Mouse (Mus musculus): ENCODE data around the gene Btf3. TPM values are rescaled to one million over a fixed set of nuclear protein-coding genes. Genes with fewer than 3 reads are reported as not detected.

Btf3 gene
- polyA plus RNA-seq (2015; fragmentation: Nextera tagmentation; extraction: Ambion mirVana): 426 and 445 TPM in 2 replicates

- ATAC-seq (replicated peaks): peak; percentile 95
- H3K27ac ChIP-seq: peak within 1 kb of the TSS; percentile 81
- no peaks in the 10 kb centered on the region for H3K27me3 ChIP-seq (replicated peaks)
- peak within 1 kb of the TSS; percentile 63 for H3K4me2 ChIP-seq
- no peaks in the 10 kb centered on the region for H3K9me3 ChIP-seq
- peaks cover 25% of the 10 kb centered on the region for H3K4me1 ChIP-seq
- H3K36me3 ChIP-seq (replicated peaks): peaks cover 12% of the 10 kb centered on the region; the same call in 1 of the 2 replicates
- H3K9ac ChIP-seq: peak within 1 kb of the TSS; percentile 73
- peak within 1 kb of the TSS; percentile 70 for H3K4me3 ChIP-seq
- WGBS: under 1% methylated on average over 90 of the region's 90 CpGs
These were observed at the start of gene Btf3 for GRCm38 (mm10) chr13:98316480-98317245. Gene Btf3, minus strand, starts transcription at chr13:98317006.

GRCm38 (mm10) chr13:98365766-98366421 lies 49.1 kb upstream of the Btf3 start:
- peak; percentile 20; the same call in 1 of the 2 replicates for ATAC-seq (replicated peaks)
- under 1% methylated on average over 52 of the region's 52 CpGs for WGBS
- no peak overlapping the region for H3K27ac ChIP-seq
- H3K4me2 ChIP-seq: peak overlapping the region; percentile 40
- H3K9ac ChIP-seq: no peak overlapping the region
- H3K9me3 ChIP-seq: no peaks in the 10 kb centered on the region
- peaks cover 9% of the 10 kb centered on the region for H3K4me1 ChIP-seq
- H3K4me3 ChIP-seq: peak overlapping the region; percentile 11
- no peaks in the 10 kb centered on the region for H3K36me3 ChIP-seq (replicated peaks)
- peaks cover 87% of the 10 kb centered on the region for H3K27me3 ChIP-seq (replicated peaks)

GRCm38 (mm10) chr13:98365081-98365480 lies 48.3 kb upstream of the Btf3 start:
- Histone ChIP-seq H3K27me3 (replicated peaks) (peaks cover 89% of the 10 kb centered on the region), H3K9ac (no peak overlapping the region), H3K4me1 (peaks cover 9% of the 10 kb centered on the region), H3K9me3 (no peaks in the 10 kb centered on the region), H3K36me3 (replicated peaks) (no peaks in the 10 kb centered on the region), H3K4me2 (no peak overlapping the region), H3K27ac (no peak overlapping the region), H3K4me3 (no peak overlapping the region)
- no peak for ATAC-seq (replicated peaks)
- 4% methylated on average over 8 of the region's 8 CpGs for whole genome bisulfite sequencing

GRCm38 (mm10) chr13:98363046-98363445 lies 46.2 kb upstream of the Btf3 start:
- no peak for ATAC-seq (replicated peaks)

GRCm38 (mm10) chr13:98361161-98361560 lies 44.4 kb upstream of the Btf3 start:
- Histone ChIP-seq H3K9me3 (no peaks in the 10 kb centered on the region), H3K27ac (no peak overlapping the region), H3K4me1 (peaks cover 9% of the 10 kb centered on the region), H3K4me2 (no peak overlapping the region), H3K4me3 (no peak overlapping the region), H3K27me3 (replicated peaks) (peaks cover 79% of the 10 kb centered on the region), H3K36me3 (replicated peaks) (no peaks in the 10 kb centered on the region), H3K9ac (no peak overlapping the region)
- 11% methylated on average over 5 of the region's 5 CpGs for WGBS
- ATAC-seq (replicated peaks): no peak

More at GRCm38 (mm10) chr13:98363046-98363445, 46.2 kb upstream of the Btf3 start:
- Histone ChIP-seq H3K9me3 (no peaks in the 10 kb centered on the region), H3K9ac (no peak overlapping the region), H3K4me3 (no peak overlapping the region), H3K27me3 (replicated peaks) (peaks cover 87% of the 10 kb centered on the region), H3K4me1 (peaks cover 12% of the 10 kb centered on the region), H3K27ac (no peak overlapping the region), H3K4me2 (no peak overlapping the region), H3K36me3 (replicated peaks) (no peaks in the 10 kb centered on the region)
- 6% methylated on average over 4 of the region's 4 CpGs for WGBS

GRCm38 (mm10) chr13:98360391-98360790 lies 43.6 kb upstream of the Btf3 start:
- H3K4me1 ChIP-seq: peaks cover 7% of the 10 kb centered on the region
- H3K9me3 ChIP-seq: no peaks in the 10 kb centered on the region
- no peaks in the 10 kb centered on the region for H3K36me3 ChIP-seq (replicated peaks)
- no peak overlapping the region for H3K9ac ChIP-seq
- peaks cover 73% of the 10 kb centered on the region for H3K27me3 ChIP-seq (replicated peaks)
- ATAC-seq (replicated peaks): no peak
- H3K27ac ChIP-seq: no peak overlapping the region
- WGBS: 8% methylated on average over 6 of the region's 6 CpGs
- H3K4me2 ChIP-seq: no peak overlapping the region
- no peak overlapping the region for H3K4me3 ChIP-seq

- Histone ChIP-seq H3K27me3 (replicated peaks) (peaks cover 68% of the 10 kb centered on the region), H3K9ac (no peak overlapping the region)
- 3% methylated on average over 7 of the region's 8 CpGs for WGBS
These were observed 42.5 kb upstream of the Btf3 start for GRCm38 (mm10) chr13:98359337-98359736.

GRCm38 (mm10) chr13:98358424-98359181 lies 41.8 kb upstream of the Btf3 start:
- 4% methylated on average over 23 of the region's 23 CpGs for WGBS
- H3K4me1 ChIP-seq: peaks cover 25% of the 10 kb centered on the region
- H3K27ac ChIP-seq: no peak overlapping the region
- no peak overlapping the region for H3K9ac ChIP-seq
- H3K36me3 ChIP-seq (replicated peaks): no peaks in the 10 kb centered on the region
- H3K4me3 ChIP-seq: no peak overlapping the region
- ATAC-seq (replicated peaks): no peak
- no peaks in the 10 kb centered on the region for H3K9me3 ChIP-seq
- H3K4me2 ChIP-seq: peak overlapping the region; percentile 12; the same call in 1 of the 2 replicates
- peaks cover 70% of the 10 kb centered on the region for H3K27me3 ChIP-seq (replicated peaks)

More at GRCm38 (mm10) chr13:98359337-98359736, 42.5 kb upstream of the Btf3 start:
- no peak overlapping the region for H3K4me2 ChIP-seq
- H3K4me1 ChIP-seq: peaks cover 18% of the 10 kb centered on the region
- H3K27ac ChIP-seq: no peak overlapping the region
- no peak for ATAC-seq (replicated peaks)
- H3K4me3 ChIP-seq: no peak overlapping the region
- no peaks in the 10 kb centered on the region for H3K36me3 ChIP-seq (replicated peaks)
- H3K9me3 ChIP-seq: no peaks in the 10 kb centered on the region

GRCm38 (mm10) chr13:98357433-98358423 lies 40.9 kb upstream of the Btf3 start:
- H3K27ac ChIP-seq: no peak overlapping the region
- ATAC-seq (replicated peaks): no peak
- H3K36me3 ChIP-seq (replicated peaks): no peaks in the 10 kb centered on the region
- H3K9me3 ChIP-seq: no peaks in the 10 kb centered on the region
- H3K4me3 ChIP-seq: no peak overlapping the region
- H3K4me1 ChIP-seq: peaks cover 27% of the 10 kb centered on the region
- H3K4me2 ChIP-seq: peak overlapping the region; percentile 12; the same call in 1 of the 2 replicates
- 3% methylated on average over 18 of the region's 18 CpGs for WGBS
- peaks cover 68% of the 10 kb centered on the region for H3K27me3 ChIP-seq (replicated peaks)
- H3K9ac ChIP-seq: no peak overlapping the region

GRCm38 (mm10) chr13:98356973-98357425 lies 40.2 kb upstream of the Btf3 start:
- Histone ChIP-seq H3K9me3 (no peaks in the 10 kb centered on the region), H3K4me2 (no peak overlapping the region), H3K4me1 (peaks cover 27% of the 10 kb centered on the region), H3K27ac (no peak overlapping the region), H3K4me3 (no peak overlapping the region), H3K36me3 (replicated peaks) (no peaks in the 10 kb centered on the region), H3K9ac (no peak overlapping the region), H3K27me3 (replicated peaks) (peaks cover 68% of the 10 kb centered on the region)
- no peak for ATAC-seq (replicated peaks)
- WGBS: 7% methylated on average over 6 of the region's 6 CpGs
